Mouse (Mus musculus) right cerebral cortex, adult 18-20 months (tissue): ENCODE measurements at regions not wholly inside any gene's neighbourhood (a gene's known extent, or its start where the extent isn't known, plus 50 kb on each side); places are given as distances from the start of the nearest gene placed in this dataset.
A peak's percentile ranks its signal among the peaks of the same experiment; 100 is the strongest.

Experiments
- DNase-seq: peaks from one replicate; pipeline ENCODE4 v3.0.0; 2022; ENCODE audit warnings: mixed read lengths

DNA sequence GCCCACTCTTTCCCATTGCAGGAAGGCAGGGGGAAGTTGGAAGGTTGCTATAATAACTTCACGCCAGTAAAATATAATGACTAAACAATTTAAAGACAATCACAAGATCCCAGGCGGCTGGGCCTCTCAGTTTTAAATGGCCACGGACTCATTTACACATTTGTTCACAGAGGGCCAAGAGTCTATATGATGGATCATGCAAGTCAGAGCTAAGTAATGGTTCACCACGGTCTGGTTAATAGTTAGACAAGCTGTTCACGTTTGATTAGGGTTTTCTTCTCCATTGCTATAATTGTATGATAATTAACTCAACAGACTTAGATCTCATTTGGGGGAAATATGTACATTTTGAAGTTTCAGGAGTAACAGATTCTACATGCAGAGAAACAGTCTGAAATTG is 170.0 kb downstream of the Ppargc1a start:
- no peak for DNase-seq

DNA sequence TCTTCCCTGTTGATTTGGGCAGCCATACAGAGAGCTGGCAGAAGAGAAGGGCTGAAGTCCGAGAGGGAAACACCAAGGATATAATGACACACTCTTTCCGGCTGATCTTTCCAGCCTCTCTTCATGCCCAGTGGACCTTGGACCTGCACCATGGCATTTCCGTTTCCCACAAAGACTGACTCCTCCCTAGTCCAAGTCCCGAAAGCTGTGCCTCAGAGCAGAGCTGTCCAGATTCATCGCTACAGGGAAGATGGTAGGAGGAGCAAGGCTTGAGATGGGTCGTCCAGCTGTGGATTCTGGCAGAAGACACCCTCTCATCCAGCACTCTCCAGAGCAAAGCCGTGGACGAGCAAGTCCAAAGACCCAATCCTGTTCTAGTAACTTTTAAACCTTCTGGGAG is 176.2 kb downstream of the Ppargc1a start:
- no peak for DNase-seq

GRCm38 (mm10) chr5:51387751-51388150 is 179.8 kb downstream of the Ppargc1a start:
- no peak for DNase-seq

DNA sequence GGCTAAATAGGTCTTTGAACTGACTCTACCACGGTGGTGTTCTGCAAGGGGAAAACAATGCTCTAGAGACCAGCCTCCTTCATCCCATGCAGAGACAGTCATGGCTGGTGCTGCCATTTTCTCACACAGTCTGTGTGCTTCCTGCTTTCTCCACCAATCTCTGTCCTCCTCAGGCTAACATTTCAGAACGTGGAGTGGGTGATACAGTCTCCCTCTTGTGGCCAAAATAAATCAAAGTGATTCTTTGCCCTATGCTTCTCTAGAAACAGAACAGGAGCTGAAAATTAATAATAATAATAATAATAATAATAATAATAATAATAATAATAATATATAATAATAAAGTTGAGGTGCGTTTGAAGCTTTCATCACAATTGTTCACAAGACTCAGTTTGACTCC is 181.1 kb downstream of the Ppargc1a start:
- DNase-seq: no peak

DNA sequence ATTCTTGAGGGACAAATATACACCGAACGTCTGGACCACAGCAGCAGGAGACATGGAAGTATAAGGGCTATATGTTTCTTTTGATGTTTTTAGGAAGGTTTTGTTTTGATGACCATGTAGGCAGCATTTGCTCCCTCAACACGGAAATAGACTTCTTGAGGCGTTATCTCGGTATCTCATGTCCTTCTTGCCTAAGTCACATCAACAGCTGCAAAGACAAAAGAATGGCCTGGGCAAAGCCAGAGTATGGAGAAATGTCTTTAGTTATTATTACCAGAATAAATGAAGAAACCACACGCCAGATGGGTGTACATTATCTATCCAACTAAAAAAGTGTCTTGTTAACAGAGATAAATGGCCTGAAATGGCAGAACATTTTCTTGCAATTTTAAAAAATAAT is 183.2 kb downstream of the Ppargc1a start:
- no peak for DNase-seq

DNA sequence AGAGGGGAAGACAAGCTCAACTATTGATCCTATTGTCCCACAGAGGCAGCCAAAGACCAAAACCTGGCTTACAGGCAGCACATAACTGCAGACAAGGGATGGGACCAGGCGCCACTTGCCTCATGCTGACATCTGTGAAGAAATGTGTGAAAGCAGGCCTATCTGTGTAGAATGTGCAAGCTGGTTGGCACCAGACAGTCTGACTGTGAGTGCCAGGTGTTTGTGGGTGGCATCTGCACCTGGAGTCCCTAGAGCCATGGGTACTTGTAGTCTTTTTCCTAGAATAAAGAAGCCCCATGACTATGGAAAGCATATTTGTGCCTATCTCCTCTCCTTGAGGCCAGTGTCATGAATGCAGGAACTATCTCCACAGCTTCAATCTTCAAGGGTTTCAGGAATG is 208.4 kb downstream of the Ppargc1a start:
- DNase-seq: peak; percentile 1

- DNase-seq: peak; percentile 14
These were observed 219.3 kb downstream of the Ppargc1a start for GRCm38 (mm10) chr5:51348256-51348655.

GRCm38 (mm10) chr5:51329142-51329541 is 238.4 kb downstream of the Ppargc1a start:
- no peak for DNase-seq

GRCm38 (mm10) chr5:51289191-51289590 is 278.3 kb downstream of the Ppargc1a start:
- no peak for DNase-seq

GRCm38 (mm10) chr5:51288234-51288633 is 279.3 kb downstream of the Ppargc1a start:
- no peak for DNase-seq

DNA sequence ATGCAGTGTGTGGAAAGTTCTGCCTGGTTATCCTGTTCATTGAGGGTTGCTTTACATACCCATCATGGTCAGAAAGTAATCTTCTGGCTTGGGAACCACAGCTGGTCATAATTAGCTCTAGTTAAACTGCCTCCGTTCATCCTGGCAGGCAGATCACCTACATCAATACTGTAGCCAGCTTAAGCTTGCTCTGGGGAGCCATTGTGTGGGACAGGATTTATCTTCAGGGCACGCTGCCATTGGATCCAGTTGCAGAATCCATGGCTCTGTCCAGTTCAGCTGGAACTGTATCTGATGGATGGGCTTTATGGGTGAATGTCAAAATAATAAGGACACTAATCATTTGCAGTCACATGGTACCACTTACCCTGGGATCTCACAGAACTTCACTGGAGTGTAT is 326.4 kb downstream of the Ppargc1a start:
- no peak for DNase-seq

DNA sequence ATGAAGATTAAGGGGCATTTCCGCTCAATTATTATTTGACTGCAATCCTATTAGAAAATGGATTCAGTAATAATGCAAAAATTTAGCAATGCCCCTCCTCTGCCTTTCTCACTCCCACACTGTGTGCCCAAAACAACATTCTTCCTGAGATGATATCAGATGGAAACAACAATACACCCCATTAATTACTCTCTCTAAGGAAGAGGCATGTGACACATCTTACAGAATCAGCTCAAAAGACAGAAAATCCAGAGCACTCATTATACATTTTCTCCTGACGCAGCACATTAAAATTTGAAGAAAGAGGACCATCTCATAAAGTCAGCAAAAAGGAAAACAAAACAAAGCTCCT is 333.5 kb downstream of the Ppargc1a start:
- no peak for DNase-seq

GRCm38 (mm10) chr5:51233271-51234003 is 334.1 kb downstream of the Ppargc1a start:
- no peak for DNase-seq

- DNase-seq: no peak
These were observed 337.7 kb downstream of the Ppargc1a start for GRCm38 (mm10) chr5:51229806-51230205.

GRCm38 (mm10) chr5:51227996-51228395 is 339.5 kb downstream of the Ppargc1a start:
- no peak for DNase-seq

DNA sequence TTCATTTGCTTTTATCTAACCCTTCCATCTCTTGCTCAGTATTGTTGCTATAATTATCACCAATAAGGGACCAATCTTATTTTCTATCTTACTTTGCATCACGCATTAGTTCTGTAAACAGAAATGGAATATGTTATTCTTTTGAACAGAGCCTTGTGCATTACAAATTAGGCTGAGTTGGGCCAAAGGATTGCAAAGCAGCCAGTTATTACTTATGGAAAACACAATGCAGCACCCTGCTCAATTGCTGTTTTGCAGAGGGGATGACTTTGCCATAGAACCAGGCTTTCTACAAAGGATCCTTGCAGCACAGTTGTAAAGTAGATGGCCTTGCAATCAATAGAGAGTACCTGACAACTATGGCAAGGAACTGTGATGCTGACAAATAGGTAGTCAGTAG is 364.3 kb downstream of the Ppargc1a start:
- DNase-seq: no peak

- no peak for DNase-seq
These were observed 364.9 kb downstream of the Ppargc1a start for GRCm38 (mm10) chr5:51202525-51203215.

GRCm38 (mm10) chr5:51196393-51197347 is 370.9 kb downstream of the Ppargc1a start:
- DNase-seq: no peak

DNA sequence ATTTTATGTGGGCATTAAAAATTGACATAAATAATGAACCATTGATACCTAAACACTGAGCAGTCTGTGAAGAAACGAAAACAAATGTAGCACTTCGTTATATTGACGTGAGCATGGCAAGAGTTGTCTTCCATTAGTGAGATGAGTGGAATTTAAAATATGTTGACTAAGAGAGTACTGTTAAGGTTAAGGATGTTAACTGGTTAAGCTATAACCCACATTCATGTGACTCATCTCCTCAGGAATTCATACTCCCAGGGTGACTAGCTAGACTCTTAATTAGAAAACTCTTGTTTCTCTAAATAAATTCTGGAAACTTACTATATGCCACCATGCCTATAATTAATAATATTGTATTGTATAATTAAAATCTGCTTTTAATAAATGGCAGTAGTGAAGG is 376.9 kb downstream of the Ppargc1a start:
- DNase-seq: no peak

DNA sequence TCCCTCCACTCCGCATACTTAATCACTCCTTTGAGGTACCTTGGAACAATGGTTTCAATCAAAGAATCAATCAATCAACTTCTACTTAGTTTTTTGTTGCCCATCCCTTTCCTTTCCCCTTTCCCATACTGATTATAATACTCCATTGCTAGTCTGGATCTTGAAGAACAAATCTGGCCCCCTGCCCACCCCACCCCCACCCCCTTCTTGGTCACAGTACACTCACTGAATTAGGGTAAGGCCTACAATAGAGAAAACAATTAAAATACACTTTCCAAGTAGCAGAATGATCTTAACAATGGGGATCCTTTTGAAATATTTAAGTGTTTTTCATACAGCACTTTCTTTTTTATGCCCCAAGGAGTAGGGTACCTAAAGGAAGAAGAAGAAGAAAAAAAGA is 397.7 kb downstream of the Ppargc1a start:
- DNase-seq: no peak

- no peak for DNase-seq
These were observed 399.3 kb downstream of the Ppargc1a start for GRCm38 (mm10) chr5:51168206-51168605.

GRCm38 (mm10) chr5:51156901-51157300 is 410.6 kb downstream of the Ppargc1a start:
- no peak for DNase-seq

DNA sequence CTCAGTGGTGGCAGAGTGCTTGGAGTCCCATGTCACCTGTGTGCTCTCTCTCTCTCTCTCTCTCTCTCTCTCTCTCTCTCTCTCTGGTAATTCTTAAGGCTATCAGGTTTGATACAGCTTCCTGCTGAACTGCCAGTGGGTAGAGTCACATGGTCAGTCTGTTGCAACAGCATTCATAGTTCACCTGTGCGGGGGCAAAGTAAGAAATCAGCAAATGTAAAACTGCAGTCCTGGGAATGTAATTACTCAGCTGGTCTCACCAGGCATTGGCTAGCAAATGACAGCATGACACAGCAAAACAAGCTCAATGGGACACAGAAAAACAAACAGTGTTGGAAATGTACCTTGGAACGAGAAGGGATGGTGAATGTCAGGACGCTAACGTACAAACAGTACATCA is 422.7 kb downstream of the Ppargc1a start:
- DNase-seq: no peak

DNA sequence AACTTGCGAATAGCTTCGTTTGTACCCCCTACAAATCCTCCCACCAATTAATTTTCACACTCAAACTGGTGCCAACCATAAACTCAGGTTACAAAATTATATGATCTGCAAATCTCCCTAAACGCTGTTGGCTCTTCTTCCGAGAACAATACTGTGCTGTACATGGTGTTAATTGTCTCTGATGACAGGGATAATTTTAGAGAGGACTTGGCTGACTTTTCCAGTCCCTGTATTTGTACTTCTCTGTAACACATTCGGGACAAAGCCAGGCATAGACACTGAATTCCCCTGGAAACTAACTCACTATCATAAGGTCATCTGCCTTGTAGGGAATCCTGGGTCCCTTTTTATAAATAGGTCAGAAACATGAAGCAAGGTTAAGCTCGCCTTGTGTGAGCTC is 442.4 kb downstream of the Ppargc1a start:
- no peak for DNase-seq
